Mouse (Mus musculus): ENCODE results near the gene Gm3336.

GRCm38 (mm10) chr8:70764026-70764425 is 45.7 kb downstream of the Gm3336 start:
- TF ChIP-seq CHD2 (IDR thresholded peaks at IDR 0.05; ENCODE audit: low read depth, low read length) (no peak), ZNF384 (IDR thresholded peaks at IDR 0.05; ENCODE audit: low read depth, low read length) (no peak), MAFK (IDR thresholded peaks at IDR 0.05; ENCODE audit: insufficient read depth, low read depth, low read length) (no peak)

All from ES-E14 (cell line).